Mouse (Mus musculus): ENCODE results near the gene Atl3.

DNA sequence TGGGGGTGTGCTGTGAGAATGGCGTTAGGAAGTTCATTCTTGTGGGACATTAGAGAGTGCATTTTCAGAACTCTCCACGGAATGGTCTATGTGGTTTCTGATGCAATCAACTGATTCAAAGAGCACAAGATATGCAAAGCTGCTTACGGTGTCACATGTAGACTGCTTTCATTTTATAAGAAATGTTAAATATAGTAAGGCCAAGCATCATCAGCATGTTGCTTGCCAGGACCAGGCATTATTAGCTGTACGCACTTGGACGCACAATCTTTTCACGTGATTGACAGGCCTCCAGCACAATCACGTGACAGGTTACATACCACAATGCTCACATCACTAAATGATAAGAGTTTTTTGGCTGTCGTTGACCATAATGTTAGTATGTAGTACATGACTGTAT, 6.2 kb upstream of the Atl3 start:
- TF ChIP-seq CTCF (IDR thresholded peaks at IDR 0.05; ENCODE audit: control insufficient read depth, insufficient read depth, insufficient read length) (no peak), USF1 (IDR thresholded peaks at IDR 0.05; ENCODE audit: low read depth) (peak; percentile 54), MAX (IDR thresholded peaks at IDR 0.05) (no peak), MYOG (IDR thresholded peaks at IDR 0.05; ENCODE audit: control insufficient read depth, extremely low read depth, insufficient read length) (no peak), MYOD1 (IDR thresholded peaks at IDR 0.05; ENCODE audit: control insufficient read depth, insufficient read length, low read depth) (no peak), CEBPB (IDR thresholded peaks at IDR 0.05; ENCODE audit: low read depth) (no peak)

Measured in C2C12 (cell line).